Mouse (Mus musculus): Measurements from ENCODE around the gene Acot7.
A peak's percentile ranks its signal among the peaks of the same experiment; 100 is the strongest.
"Not testable (repeated sequence)": the region's sequence is repeated elsewhere in the genome, so short reads cannot be mapped to it uniquely, and the experiment has no call there.

Gene Acot7

GRCm38 (mm10) chr4:152202905-152203304 is 25.0 kb downstream of the Acot7 start:
- peak in 1 of 2 experiments; percentile 64 for DNase-seq (ENCODE audit: low spot score in 2 of 2)

GRCm38 (mm10) chr4:152204663-152205062 is 26.7 kb downstream of the Acot7 start:
- DNase-seq (ENCODE audit: low spot score in 2 of 2), result no peak

GRCm38 (mm10) chr4:152206199-152206598 is 28.3 kb downstream of the Acot7 start:
- DNase-seq (ENCODE audit: low spot score in 2 of 2), result no peak

- DNase-seq (ENCODE audit: low spot score in 2 of 2), result no peak
Observed at GRCm38 (mm10) chr4:152209623-152210022, 31.7 kb downstream of the Acot7 start.

- DNase-seq (ENCODE audit: low spot score in 2 of 2), result no peak
Observed at GRCm38 (mm10) chr4:152212091-152212505, 34.2 kb downstream of the Acot7 start.

GRCm38 (mm10) chr4:152212531-152212930 is 34.6 kb downstream of the Acot7 start:
- peak in 1 of 2 experiments; percentile 79 for DNase-seq (ENCODE audit: low spot score in 2 of 2)

- no peak for DNase-seq (ENCODE audit: low spot score in 2 of 2)
Observed at GRCm38 (mm10) chr4:152212974-152213373, 35.0 kb downstream of the Acot7 start.

GRCm38 (mm10) chr4:152213760-152214480 is 36.0 kb downstream of the Acot7 start:
- peak; percentile 65 to 95 for DNase-seq (ENCODE audit: low spot score in 2 of 2)

- DNase-seq (ENCODE audit: low spot score in 2 of 2), result no peak
Observed at GRCm38 (mm10) chr4:152214871-152215415, 37.0 kb downstream of the Acot7 start.

- no peak for DNase-seq (ENCODE audit: low spot score in 2 of 2)
Observed at GRCm38 (mm10) chr4:152219591-152219990, 41.7 kb downstream of the Acot7 start.

GRCm38 (mm10) chr4:152220771-152221410 is 43.0 kb downstream of the Acot7 start:
- DNase-seq (ENCODE audit: low spot score in 2 of 2), result no peak

- DNase-seq (ENCODE audit: low spot score in 2 of 2), result peak; percentile 56 to 71
Observed at GRCm38 (mm10) chr4:152221411-152221887, 43.5 kb downstream of the Acot7 start.

GRCm38 (mm10) chr4:152222111-152222510 is 44.2 kb downstream of the Acot7 start:
- no peak for DNase-seq (ENCODE audit: low spot score in 2 of 2)

- DNase-seq (ENCODE audit: low spot score in 2 of 2), result no peak
Observed at GRCm38 (mm10) chr4:152222513-152222912, 44.6 kb downstream of the Acot7 start.

- DNase-seq (ENCODE audit: low spot score in 2 of 2), result no peak
Observed at GRCm38 (mm10) chr4:152224156-152224555, 46.2 kb downstream of the Acot7 start.

- DNase-seq (ENCODE audit: low spot score in 2 of 2), result peak; percentile 78 to 88
Observed at GRCm38 (mm10) chr4:152226901-152227486, 49.1 kb downstream of the Acot7 start.

- no peak for DNase-seq (ENCODE audit: low spot score in 2 of 2)
Observed at GRCm38 (mm10) chr4:152227749-152228527, 50.0 kb downstream of the Acot7 start.

GRCm38 (mm10) chr4:152230331-152230730 is 52.4 kb downstream of the Acot7 start:
- DNase-seq (ENCODE audit: low spot score in 2 of 2), result not testable (repeated sequence)

GRCm38 (mm10) chr4:152231326-152231725 is 53.4 kb downstream of the Acot7 start:
- DNase-seq (ENCODE audit: low spot score in 2 of 2), result no peak

- DNase-seq (ENCODE audit: low spot score in 2 of 2), result no peak
Observed at GRCm38 (mm10) chr4:152232411-152232903, 54.5 kb downstream of the Acot7 start.

GRCm38 (mm10) chr4:152239974-152240373 is 62.0 kb downstream of the Acot7 start:
- no peak for DNase-seq (ENCODE audit: low spot score in 2 of 2)

Data from left cerebral cortex, adult 9 months (tissue).